Mouse (Mus musculus) ovary, postnatal 14 days (tissue): Measurements from ENCODE around the gene Nde1.

ENCODE experiments used
- DNase-seq: peaks from one replicate; pipeline ENCODE4 v3.0.0; 2022; ENCODE audit warnings: low spot score

The Nde1 gene

DNA sequence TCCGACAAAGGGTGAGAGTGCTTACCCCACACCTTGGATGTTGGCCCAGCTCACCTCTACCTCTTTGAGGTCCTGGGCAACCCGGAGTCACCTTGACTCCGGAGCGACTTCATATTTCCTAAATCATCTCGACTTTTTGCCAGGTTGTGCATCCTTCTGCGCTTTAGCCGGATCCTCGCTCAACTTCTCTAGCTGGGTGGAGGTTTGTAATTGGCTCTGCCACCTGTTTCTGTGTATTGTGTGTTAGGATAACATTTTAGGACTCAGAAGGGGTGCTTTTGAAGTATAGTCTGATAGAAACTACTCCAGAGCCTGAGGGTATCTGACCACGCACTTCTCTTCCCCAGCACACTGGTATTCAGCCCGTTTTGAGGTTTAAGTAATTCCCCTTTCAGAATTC lies 656 bp downstream of the Nde1 start:
- no peak for DNase-seq

DNA sequence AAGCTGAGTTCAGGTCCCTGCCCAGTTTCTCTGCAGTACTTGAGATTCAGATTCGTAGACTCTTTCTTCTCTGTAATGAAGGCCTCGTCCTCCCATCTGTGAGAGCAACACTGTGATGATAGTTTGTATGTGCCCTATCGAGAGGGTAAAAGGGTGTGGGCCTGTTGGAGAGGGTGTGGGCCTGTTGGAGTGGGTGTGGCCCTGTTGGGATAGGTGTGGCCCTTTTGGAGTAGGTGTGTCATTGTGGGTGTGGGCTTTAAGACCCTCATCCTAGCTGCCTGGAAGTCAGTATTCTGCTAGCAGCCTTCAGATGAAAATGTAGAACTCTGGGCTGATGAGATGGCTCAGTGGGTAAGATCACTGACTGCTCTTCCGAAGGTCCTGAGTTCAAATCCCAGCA lies 3.4 kb downstream of the Nde1 start:
- DNase-seq, result no peak

DNA sequence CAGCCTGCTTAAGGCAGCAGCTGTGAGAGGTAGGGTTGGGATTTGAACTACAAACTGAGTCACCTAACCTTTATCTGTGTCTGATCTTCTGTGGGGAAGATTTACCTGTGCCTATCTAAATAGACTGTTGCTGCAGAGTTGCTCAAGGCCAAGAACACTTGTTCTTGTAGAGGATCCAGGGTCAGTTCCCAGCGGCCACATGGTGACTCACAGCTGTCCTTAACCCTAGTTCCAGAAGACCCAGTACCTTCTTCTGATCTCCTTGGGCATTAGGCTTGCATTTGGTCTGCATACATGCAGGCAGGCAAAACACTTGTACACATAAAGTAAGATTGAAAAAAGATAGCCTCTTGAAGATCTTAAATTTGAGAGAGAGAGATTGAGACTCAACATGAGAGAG lies 6.6 kb downstream of the Nde1 start:
- no peak for DNase-seq

DNA sequence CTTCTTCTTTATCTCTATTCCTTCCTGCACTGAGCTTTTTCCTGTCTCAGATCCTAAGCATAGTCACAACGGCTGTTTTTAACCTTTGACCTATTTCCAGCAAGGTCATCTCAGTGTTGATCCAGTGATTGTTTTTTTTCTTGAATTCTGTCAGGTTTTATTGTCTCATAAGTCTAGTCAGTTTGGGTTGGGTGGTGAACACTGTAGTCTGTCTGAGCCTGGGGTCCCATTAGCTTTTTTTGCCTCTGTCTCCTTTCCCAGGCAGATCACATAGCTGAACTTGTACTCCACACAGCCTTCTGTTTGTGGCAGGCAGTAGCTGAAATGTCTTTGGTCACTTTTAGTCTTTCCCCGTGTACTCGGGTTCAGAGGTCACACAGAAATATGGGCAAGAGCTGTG lies 15.0 kb downstream of the Nde1 start:
- no peak for DNase-seq

DNA sequence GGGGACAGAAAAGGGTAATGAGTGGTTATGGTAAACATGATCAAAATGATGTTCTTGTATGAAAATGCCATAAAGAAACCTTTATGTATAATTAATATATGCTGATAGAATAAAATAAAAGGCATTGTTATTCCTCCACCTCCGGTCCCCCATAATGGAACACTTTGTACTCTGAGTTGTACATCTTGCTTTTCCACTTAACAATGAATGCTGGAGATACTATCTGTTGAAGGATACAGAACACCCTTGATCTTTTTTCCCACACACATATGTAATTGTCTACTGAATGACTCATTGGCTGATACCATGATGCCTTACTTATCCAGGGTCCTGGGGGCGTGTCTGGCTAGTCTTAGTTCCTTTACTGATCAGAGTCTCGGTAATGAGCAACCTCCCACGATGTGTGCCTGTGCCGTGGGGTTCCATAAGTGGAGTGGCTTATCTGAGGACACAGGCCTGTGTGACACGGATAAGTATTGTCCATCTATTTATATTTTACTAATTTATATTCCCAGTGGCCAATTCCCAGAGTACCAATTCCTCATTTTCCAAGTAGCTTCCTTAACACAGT lies 17.2 kb downstream of the Nde1 start:
- DNase-seq, result no peak

DNA sequence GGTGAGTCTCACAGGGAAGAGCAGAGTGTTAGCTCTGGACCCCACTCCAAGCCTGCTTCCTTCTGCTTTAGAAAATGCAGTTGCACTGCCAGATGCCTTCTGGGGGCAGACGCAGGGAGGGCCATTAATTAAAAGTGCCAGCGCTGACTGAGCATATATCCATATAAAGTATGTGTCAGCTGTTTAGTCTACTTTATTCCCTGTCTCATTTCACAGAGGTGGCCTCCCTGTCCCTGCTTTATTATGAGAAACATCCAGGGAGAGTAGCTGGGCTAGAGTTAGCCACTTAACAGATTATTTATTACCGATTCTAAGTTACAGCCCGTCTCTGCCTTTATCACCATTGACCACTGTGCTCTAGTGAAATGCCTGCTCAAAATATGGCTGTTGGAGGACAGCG lies 19.3 kb downstream of the Nde1 start:
- no peak for DNase-seq

DNA sequence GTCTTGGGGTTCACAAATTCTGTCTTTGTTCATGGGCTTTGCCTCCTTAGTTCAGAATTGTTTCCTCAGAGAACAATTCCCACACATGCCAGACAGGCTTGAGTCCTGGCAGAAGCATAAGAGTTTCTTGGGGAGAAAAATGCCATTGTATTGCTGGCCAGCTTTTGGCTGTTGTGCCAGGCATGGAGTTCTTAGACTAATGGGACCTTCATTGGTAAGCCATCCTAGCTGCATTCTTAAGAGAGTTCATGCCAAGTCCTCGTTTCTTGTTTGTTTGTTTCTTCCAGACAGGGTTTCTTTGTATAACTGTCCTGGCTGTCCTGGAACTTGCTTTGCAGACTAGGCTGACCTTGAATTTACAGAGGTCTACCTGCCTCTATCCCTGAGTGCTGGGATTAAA lies 20.8 kb downstream of the Nde1 start:
- DNase-seq, result no peak

DNA sequence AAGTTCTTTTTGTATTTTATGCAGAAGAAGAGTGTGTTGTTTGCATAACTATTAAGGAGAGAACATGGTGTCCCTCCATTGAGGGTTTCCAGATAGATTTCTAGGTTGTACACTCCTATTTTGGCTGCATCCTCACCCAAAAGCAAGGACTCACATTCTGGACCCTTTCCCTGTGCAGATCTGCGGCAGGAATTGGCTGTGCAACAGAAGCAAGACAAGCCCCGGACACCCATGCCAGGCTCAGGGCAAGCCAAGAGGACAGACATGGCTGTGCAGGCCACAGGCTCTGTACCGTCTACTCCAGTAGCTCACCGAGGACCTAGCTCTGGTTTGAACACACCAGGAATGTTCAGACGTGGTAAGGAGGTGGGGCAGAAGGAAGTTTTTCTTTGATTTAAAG lies 22.4 kb downstream of the Nde1 start:
- no peak for DNase-seq

DNA sequence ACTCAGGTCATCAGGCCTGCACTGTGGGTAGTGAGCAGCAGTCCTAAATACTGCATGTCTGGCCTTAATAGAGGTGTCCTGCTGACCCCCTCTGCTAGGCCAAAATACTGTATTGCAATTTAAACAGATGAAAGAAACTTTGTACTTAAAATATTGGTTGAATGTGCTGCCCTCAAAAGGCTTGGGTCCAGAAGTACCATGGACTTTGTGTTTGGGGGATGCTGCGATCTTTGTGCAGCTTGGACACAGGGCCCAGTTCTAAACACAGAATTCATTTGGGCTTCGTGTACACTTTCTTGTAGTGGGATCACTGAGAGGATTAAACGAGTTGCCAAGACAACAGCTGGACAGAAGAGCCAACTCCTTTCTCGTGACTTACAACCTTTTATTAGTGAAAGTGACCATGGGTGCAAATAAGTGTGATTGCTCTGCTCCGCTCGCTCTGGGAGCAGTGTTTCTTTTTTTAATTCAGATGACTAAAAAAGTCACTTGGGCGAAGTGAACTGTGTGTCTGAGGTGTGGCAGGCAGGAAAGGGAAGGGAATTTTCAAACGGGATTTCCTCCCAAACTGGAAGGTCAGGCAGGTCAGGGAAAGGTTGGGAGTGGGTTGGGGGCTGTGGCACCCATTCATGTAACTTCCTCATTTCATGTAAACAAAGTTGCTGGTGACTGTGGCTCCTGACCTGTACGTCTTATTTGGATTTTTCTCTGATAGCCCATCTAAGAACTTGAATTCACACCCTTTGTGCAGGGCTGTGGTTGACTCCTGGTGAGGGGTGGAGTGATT lies 31.3 kb downstream of the Nde1 start:
- DNase-seq, result no peak

DNA sequence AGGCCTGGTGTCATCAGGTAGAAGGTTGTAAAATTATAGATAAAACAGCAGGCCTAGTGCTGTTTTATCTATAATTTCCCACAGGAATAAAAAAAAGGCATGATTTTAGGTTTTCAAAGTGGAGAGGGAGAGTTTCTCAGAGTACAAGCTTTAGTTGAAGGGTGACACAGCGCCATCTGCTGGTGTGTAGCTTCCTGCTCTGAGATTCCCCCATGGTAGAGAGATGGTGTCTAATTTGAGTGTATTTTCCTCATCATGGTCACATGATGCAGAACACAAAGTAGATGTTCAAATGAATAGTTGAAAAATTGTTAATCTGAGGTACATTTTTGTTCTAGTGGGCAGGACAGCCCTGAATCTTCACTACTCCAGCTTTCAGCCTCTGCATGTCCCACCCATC lies 32.4 kb downstream of the Nde1 start:
- peak; percentile 42 for DNase-seq

DNA sequence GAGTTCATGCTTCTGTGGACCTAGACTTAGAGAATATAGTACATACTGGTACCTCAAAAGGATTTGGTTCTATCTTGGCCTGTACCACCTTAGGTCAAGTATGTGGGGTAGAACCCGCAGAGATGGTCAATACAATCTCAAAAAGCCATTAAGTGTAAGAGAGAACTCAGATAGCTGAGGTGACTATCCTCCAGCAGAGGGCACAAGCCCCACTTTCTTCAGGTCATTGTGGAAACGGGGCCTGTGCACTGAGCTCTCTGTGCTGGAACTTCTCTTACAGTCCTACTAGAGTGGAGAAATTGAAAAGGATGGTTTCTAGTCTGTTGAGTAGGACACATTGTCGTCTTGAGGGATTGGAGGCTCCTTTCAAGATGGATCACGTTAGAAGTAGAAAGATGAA lies 35.7 kb downstream of the Nde1 start:
- no peak for DNase-seq

DNA sequence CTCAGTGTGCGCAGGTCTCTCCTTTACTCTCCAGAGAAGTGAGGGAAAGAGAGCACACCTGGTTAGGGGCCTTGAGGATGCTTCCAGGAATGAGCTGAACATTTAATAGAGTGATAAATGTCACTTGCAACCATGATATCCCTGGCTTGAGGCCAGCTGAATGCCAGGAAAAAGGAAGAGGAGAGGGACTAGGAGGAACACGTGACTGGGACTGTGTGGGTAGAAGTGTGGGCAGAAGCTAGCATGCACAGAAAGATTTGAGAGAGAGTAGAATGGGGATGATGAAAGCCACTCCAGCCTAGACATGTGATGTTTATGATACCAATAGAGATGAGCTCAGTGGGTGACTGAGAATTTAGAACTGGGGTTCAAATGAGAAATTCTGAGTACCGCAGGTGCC lies 52.1 kb downstream of the Nde1 start:
- DNase-seq, result no peak

DNA sequence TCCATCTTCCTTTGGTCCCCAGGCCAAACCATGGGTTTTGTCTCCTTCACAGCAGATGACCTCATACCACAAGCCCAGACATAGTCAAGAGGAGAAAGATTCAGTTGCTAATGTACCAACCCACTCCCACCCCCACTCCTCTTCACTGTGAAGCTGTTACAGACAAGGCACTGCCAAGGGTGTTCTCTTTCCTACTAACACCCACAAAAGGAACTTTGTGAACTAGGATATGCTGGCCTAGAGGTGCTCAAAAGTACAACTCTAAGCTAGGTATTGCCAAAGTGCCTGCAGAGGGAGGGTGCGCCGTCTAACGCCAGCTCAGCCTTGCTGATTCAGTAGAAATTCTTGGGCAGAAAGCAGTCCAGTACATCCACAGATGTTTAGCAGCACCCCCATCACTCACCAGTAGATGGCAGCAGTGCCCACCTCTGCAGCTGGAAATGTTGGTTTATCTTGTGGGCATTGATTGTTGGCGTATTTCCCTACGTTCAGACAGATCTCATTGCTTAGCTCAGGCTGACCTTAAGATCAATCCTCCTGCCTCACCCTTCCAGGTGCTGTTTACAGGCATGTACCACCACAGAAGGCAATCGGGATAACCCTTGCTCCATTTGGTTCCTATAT lies 74.1 kb downstream of the Nde1 start:
- peak; percentile 78 for DNase-seq

DNA sequence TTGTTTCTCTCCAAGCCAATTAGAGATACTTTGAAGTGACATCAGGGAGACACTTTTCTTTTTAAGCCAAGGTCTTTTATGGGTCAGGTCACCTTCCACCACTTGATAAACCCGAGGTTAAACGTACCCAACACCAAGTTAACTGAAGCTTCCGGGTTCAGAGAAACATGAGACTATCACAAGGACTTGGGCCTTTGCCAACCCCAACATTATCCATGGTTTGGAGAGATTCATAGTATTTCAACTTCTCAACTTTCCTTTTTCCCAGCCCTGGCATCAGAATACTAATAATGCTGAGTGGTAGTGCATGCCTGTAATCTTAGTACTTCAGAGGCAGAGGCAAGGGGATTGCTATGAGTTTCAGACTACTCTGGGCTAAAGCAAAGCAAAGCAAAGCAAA lies 79.0 kb downstream of the Nde1 start:
- DNase-seq, result no peak
